In the genomic region with DNA sequence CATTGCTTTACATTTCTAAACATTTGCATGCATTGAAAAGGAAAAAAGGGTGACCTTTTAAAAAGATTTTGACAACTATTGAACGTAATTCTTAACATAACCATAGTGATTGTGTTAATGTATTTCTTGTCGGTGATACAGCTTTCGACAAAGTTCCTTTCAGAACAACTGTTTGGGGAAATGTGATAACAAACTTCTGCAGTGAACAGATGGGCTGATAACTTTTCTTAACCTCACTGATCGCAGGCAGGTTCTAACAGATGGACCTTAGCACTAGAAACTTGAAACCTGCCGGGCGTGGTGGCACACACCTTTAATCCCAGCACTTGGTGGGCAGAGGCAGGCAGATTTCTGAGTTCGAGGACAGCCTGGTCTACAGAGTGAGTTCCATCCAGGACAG, we compare ENCODE assay signal across 27 mouse cellular contexts. TPM values are rescaled to one million over a fixed set of nuclear protein-coding genes. Genes with fewer than 3 reads are reported as not detected.
DNase-seq lines count a peak whose midpoint lies in the region; ATAC-seq and TF ChIP-seq lines count a peak whose summit lies in the region.
"Had no signal": no experiment of that assay in that cellular context is flagged by ENCODE, and none has a peak within 500 bp of the region (broad histone marks: within the 10 kb centered on the region; RNA-seq: fewer than 3 reads in every experiment).

No protein-coding gene starts in this region.

- peak; percentile 32 for DNase-seq in kidney, adult 9 months
- no peak for DNase-seq in kidney, adult 11 months
- DNase-seq in cerebellum, postnatal 36 days: no peak
- DNase-seq: adrenal gland, adult 8-10 months; adrenal gland, postnatal 14 days; adrenal gland, postnatal 36 days; B cell, adult 2 months; cerebellum, adult 11-12 months; cerebellum, adult 2 months; cerebellum, adult 9-10 months; cerebellum, postnatal 10 days; cerebellum, postnatal 25 days; embryo, embryonic 11 days had no signal

- no peak for TF ChIP-seq EP300 in ES-Bruce4 (IDR thresholded peaks at IDR 0.05; ENCODE audit: insufficient read depth, low read depth, low read length)

- no peak for TF ChIP-seq POLR2A in ES-Bruce4 (IDR thresholded peaks at IDR 0.05; ENCODE audit: insufficient read depth, low read length)

- no peak overlapping the region for H3K9ac ChIP-seq in intestine, postnatal 0 days (ENCODE audit: low read depth, low read length)
- no peak overlapping the region for H3K9ac ChIP-seq in intestine, embryonic 15.5 days
- no peak overlapping the region for H3K9ac ChIP-seq in ES-Bruce4 (ENCODE audit: low read depth, poor library complexity, severe bottlenecking)
- H3K9ac ChIP-seq: embryonic facial prominence, embryonic 13.5 days; embryonic facial prominence, embryonic 15.5 days; forebrain, embryonic 12.5 days had no signal

- H3K27me3 ChIP-seq in intestine, postnatal 0 days (replicated peaks; ENCODE audit: control insufficient read depth, insufficient read depth, low read length): no peaks in the 10 kb centered on the region
- no peaks in the 10 kb centered on the region for H3K27me3 ChIP-seq in intestine, embryonic 15.5 days (replicated peaks)
- H3K27me3 ChIP-seq in ES-Bruce4 (ENCODE audit: control insufficient read depth, insufficient read depth, low read length, poor library complexity, severe bottlenecking): no peaks in the 10 kb centered on the region
- H3K27me3 ChIP-seq: CH12.LX; embryonic facial prominence, embryonic 13.5 days; embryonic facial prominence, embryonic 15.5 days; forebrain, embryonic 12.5 days; Patski had no signal

- H3K36me3 ChIP-seq in intestine, postnatal 0 days (ENCODE audit: control insufficient read depth, insufficient read depth): peaks cover 59% of the 10 kb centered on the region
- H3K36me3 ChIP-seq in intestine, embryonic 15.5 days: peaks cover 32% of the 10 kb centered on the region
- peaks cover 73% of the 10 kb centered on the region for H3K36me3 ChIP-seq in ES-Bruce4 (ENCODE audit: control insufficient read depth, insufficient read depth, low read length, poor library complexity, severe bottlenecking)

- ATAC-seq in intestine, postnatal 0 days: 0 out of 2 replicates have a peak, but pooled peaks have one; percentile 31
- ATAC-seq in intestine, embryonic 15.5 days: no peak
- ATAC-seq: activated CD4-positive, CD25-positive, alpha-beta regulatory T cell, adult 4 months; CD4-positive, CD25-positive, alpha-beta regulatory T cell, adult 4 months; forebrain, embryonic 14.5 days; forebrain, embryonic 16.5 days; Patski had no signal

- no peaks in the 10 kb centered on the region for H3K4me1 ChIP-seq in intestine, postnatal 0 days (replicated peaks; ENCODE audit: control insufficient read depth, insufficient read depth, low read length)
- H3K4me1 ChIP-seq in intestine, embryonic 15.5 days (replicated peaks): no peaks in the 10 kb centered on the region
- H3K4me1 ChIP-seq in ES-Bruce4 (ENCODE audit: control insufficient read depth, insufficient read depth, low read length): no peaks in the 10 kb centered on the region
- H3K4me1 ChIP-seq: embryonic facial prominence, embryonic 13.5 days; embryonic facial prominence, embryonic 15.5 days; forebrain, embryonic 10.5 days; forebrain, embryonic 12.5 days had no signal

- WGBS in intestine, postnatal 0 days: 67% methylated on average over 7 of the region's 7 CpGs
- 90% methylated on average over 7 of the region's 7 CpGs for WGBS in intestine, embryonic 15.5 days

- TF ChIP-seq CTCF in intestine, postnatal 0 days (IDR thresholded peaks at IDR 0.05; ENCODE audit: low read depth): no peak
- no peak for TF ChIP-seq CTCF in ES-Bruce4 (IDR thresholded peaks at IDR 0.05; ENCODE audit: low read depth, low read length)

- no peaks in the 10 kb centered on the region for H3K9me3 ChIP-seq in intestine, postnatal 0 days (ENCODE audit: control insufficient read depth)
- H3K9me3 ChIP-seq in intestine, embryonic 15.5 days: no peaks in the 10 kb centered on the region
- no peaks in the 10 kb centered on the region for H3K9me3 ChIP-seq in ES-Bruce4 (replicated peaks; ENCODE audit: control insufficient read depth, insufficient read depth, low read length, poor library complexity, severe bottlenecking)
- H3K9me3 ChIP-seq: embryonic facial prominence, embryonic 13.5 days; embryonic facial prominence, embryonic 15.5 days; forebrain, embryonic 10.5 days; forebrain, embryonic 12.5 days had no signal

- no peak overlapping the region for H3K4me3 ChIP-seq in intestine, postnatal 0 days (ENCODE audit: low read depth, low read length)
- no peak overlapping the region for H3K4me3 ChIP-seq in intestine, embryonic 15.5 days (replicated peaks)
- no peak overlapping the region for H3K4me3 ChIP-seq in ES-Bruce4 (ENCODE audit: low read depth, low read length)
- H3K4me3 ChIP-seq: embryonic facial prominence, embryonic 13.5 days; embryonic facial prominence, embryonic 15.5 days; erythroblast, embryonic 14.5 days; forebrain, embryonic 10.5 days; forebrain, embryonic 12.5 days had no signal

- H3K27ac ChIP-seq in intestine, postnatal 0 days (ENCODE audit: low read depth, low read length): no peak overlapping the region
- H3K27ac ChIP-seq in intestine, embryonic 15.5 days: no peak overlapping the region
- H3K27ac ChIP-seq in ES-Bruce4 (ENCODE audit: insufficient read depth, low read length): peak overlapping the region; percentile 48; the same call in 1 of the 2 replicates
- H3K27ac ChIP-seq: embryonic facial prominence, embryonic 13.5 days; embryonic facial prominence, embryonic 15.5 days; forebrain, embryonic 10.5 days; forebrain, embryonic 12.5 days had no signal

- no peak overlapping the region for H3K4me2 ChIP-seq in intestine, postnatal 0 days (replicated peaks; ENCODE audit: low read depth)
- no peak overlapping the region for H3K4me2 ChIP-seq in intestine, embryonic 15.5 days (replicated peaks)
- H3K4me2 ChIP-seq: embryonic facial prominence, embryonic 13.5 days; embryonic facial prominence, embryonic 15.5 days; forebrain, embryonic 12.5 days had no signal

RNA-seq across cellular contexts. Expression of gene Fubp1, which starts 18.6 kb away (rescaled TPM):
- polyA plus RNA-seq in intestine, postnatal 0 days (2015; fragmentation: Nextera tagmentation; extraction: Ambion mirVana): 60.6 and 64.8 TPM in 2 replicates
- 177 and 205 TPM in 2 replicates for polyA plus RNA-seq in intestine, embryonic 15.5 days (2015; fragmentation: Nextera tagmentation; extraction: Ambion mirVana)
- polyA plus RNA-seq in ES-Bruce4 (2011; ENCODE audit: insufficient read depth, insufficient read length, low read depth, missing spikeins): 406 and 417 TPM in 2 replicates

RNA-seq across cellular contexts. Expression of gene Dnajb4, which starts 18.7 kb away (rescaled TPM):
- polyA plus RNA-seq in intestine, postnatal 0 days (2015; fragmentation: Nextera tagmentation; extraction: Ambion mirVana): 17.9 and 20.4 TPM in 2 replicates
- 23.1 and 25.5 TPM in 2 replicates for polyA plus RNA-seq in intestine, embryonic 15.5 days (2015; fragmentation: Nextera tagmentation; extraction: Ambion mirVana)
- polyA plus RNA-seq in ES-Bruce4 (2011; ENCODE audit: insufficient read depth, insufficient read length, low read depth, missing spikeins): 27.0 and 28.8 TPM in 2 replicates

RNA-seq across cellular contexts. Expression of gene Nexn, which starts 37.3 kb away (rescaled TPM):
- 30.0 and 30.3 TPM in 2 replicates for polyA plus RNA-seq in intestine, postnatal 0 days (2015; fragmentation: Nextera tagmentation; extraction: Ambion mirVana)
- 23.3 and 31.2 TPM in 2 replicates for polyA plus RNA-seq in intestine, embryonic 15.5 days (2015; fragmentation: Nextera tagmentation; extraction: Ambion mirVana)
- polyA plus RNA-seq in ES-Bruce4 (2011; ENCODE audit: insufficient read depth, insufficient read length, low read depth, missing spikeins): 16.3 and 19.6 TPM in 2 replicates
- polyA plus RNA-seq: erythroblast, embryonic 14.5 days had no signal
